Mouse (Mus musculus) lung, embryonic 15.5 days (tissue): Measurements from ENCODE around the gene Ptges2. TPM values are rescaled to one million over a fixed set of nuclear protein-coding genes. Genes with fewer than 3 reads are reported as not detected.
"Not testable (repeated sequence)": the region's sequence is repeated elsewhere in the genome, so short reads cannot be mapped to it uniquely, and the experiment has no call there.

Experiments
- ATAC-seq: fragments of 200-750 bp; cut with Nextera tagmentation; 2 replicates; pipeline ENCODE4 v1.8.0; 2017; ENCODE audit warnings: moderate number of reproducible peaks, borderline replicate concordance; ENCODE audit not compliant: low FRiP score, low TSS enrichment; ENCODE audit errors: extremely low read depth
- H3K27ac ChIP-seq: fragments of 300-500 bp; sonication (generic); 2 replicates; pipeline ENCODE4 v1.5.1; 2015; ENCODE audit warnings: moderate library complexity, mild to moderate bottlenecking, inconsistent platforms
- H3K27me3 ChIP-seq: fragments of 300-500 bp; sonication (generic); 2 replicates; pipeline ENCODE4 v1.6.1; 2015; ENCODE audit warnings: inconsistent platforms
- H3K36me3 ChIP-seq: fragments of 300-500 bp; sonication (generic); 2 replicates; pipeline ENCODE4 v1.6.1; 2015; ENCODE audit warnings: inconsistent platforms
- H3K4me1 ChIP-seq: fragments of 300-500 bp; sonication (generic); 2 replicates; pipeline ENCODE4 v1.6.1; 2015; ENCODE audit warnings: inconsistent platforms
- H3K4me2 ChIP-seq: fragments of 300-500 bp; sonication (generic); 2 replicates; pipeline ENCODE4 v1.6.1; 2015; ENCODE audit warnings: inconsistent platforms, mild to moderate bottlenecking, moderate library complexity
- H3K4me3 ChIP-seq: fragments of 300-500 bp; sonication (generic); 2 replicates; pipeline ENCODE4 v1.5.1; 2015; ENCODE audit warnings: mild to moderate bottlenecking, inconsistent platforms
- H3K9ac ChIP-seq: fragments of 300-500 bp; sonication (generic); 2 replicates; pipeline ENCODE4 v1.6.1; 2015; ENCODE audit warnings: inconsistent platforms
- H3K9me3 ChIP-seq: fragments of 300-500 bp; sonication (generic); 2 replicates; pipeline ENCODE4 v1.6.1; 2016; ENCODE audit warnings: inconsistent platforms
- WGBS: fragments of 180-500 bp; shearing (Covaris S2); methylation state at CpG from one replicate; pipeline ENCODE4 v1.1.7; 2015; 5-methylcytosine and 5-hydroxymethylcytosine counted together
- polyA plus RNA-seq: library from polyadenylated mRNA; unstranded; fragments of >200 nt; fragmentation: Nextera tagmentation; extraction: Ambion mirVana; gene quantifications from 2 replicates; pipeline ENCODE4 v1.2.1, GENCODE M21; 2015

The Ptges2 gene
- polyA plus RNA-seq, 1 experiment from 2014 or later = 25.4 TPM

- WGBS = 54% methylated on average over 3 of the region's 3 CpGs
Measured at GRCm38 (mm10) chr2:32357710-32358109, 38.0 kb upstream of the Ptges2 start.

DNA sequence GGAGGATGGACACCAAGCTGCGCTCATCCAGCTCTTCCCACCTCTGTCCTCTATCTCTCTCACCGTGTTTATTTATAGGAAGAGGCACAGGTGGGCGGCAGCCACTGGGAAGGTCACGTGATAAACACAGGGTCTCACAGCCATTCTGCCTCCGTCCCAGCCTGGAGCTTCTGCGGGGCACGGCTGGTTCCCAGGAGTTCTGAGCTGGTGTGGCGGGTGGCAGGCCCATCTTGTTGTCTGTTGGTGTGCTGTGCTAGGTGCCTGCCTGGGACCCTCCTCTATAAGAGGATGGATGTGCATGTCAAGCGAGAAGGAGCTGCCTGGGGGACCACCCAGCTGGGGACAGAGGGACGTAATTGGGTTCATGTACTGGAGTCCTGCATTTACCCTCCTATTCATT is 37.3 kb upstream of the Ptges2 start:
- WGBS = 49% methylated on average over 10 of the region's 10 CpGs
- ATAC-seq = no peak
- no peaks in the 10 kb centered on the region for H3K9me3 ChIP-seq
- no peak overlapping the region for H3K27ac ChIP-seq
- H3K36me3 ChIP-seq = no peaks in the 10 kb centered on the region
- no peak overlapping the region for H3K4me2 ChIP-seq
- no peak overlapping the region for H3K4me3 ChIP-seq
- H3K4me1 ChIP-seq = peaks cover 17% of the 10 kb centered on the region
- peaks cover 8% of the 10 kb centered on the region for H3K27me3 ChIP-seq
- no peak overlapping the region for H3K9ac ChIP-seq

More at GRCm38 (mm10) chr2:32357710-32358109, 38.0 kb upstream of the Ptges2 start:
- no peak overlapping the region for H3K9ac ChIP-seq
- peaks cover 23% of the 10 kb centered on the region for H3K4me1 ChIP-seq
- ATAC-seq = no peak
- H3K4me3 ChIP-seq = no peak overlapping the region
- H3K27me3 ChIP-seq = peaks cover 8% of the 10 kb centered on the region
- no peak overlapping the region for H3K27ac ChIP-seq
- H3K9me3 ChIP-seq = no peaks in the 10 kb centered on the region
- H3K36me3 ChIP-seq = no peaks in the 10 kb centered on the region
- H3K4me2 ChIP-seq = no peak overlapping the region

- H3K9ac ChIP-seq = peak overlapping the region; percentile 35; the same call in 1 of the 2 replicates
- H3K36me3 ChIP-seq = peaks cover 5% of the 10 kb centered on the region; the same call in 1 of the 2 replicates
- WGBS = 3% methylated on average over 14 of the region's 14 CpGs
- H3K27ac ChIP-seq = no peak overlapping the region
- H3K4me1 ChIP-seq = peaks cover 24% of the 10 kb centered on the region
- H3K27me3 ChIP-seq = peaks cover 8% of the 10 kb centered on the region
- H3K4me3 ChIP-seq = peak overlapping the region; percentile 41
- ATAC-seq = no peak
- H3K4me2 ChIP-seq = peak overlapping the region; percentile 85
- no peaks in the 10 kb centered on the region for H3K9me3 ChIP-seq
Measured at GRCm38 (mm10) chr2:32360741-32361140, 35.0 kb upstream of the Ptges2 start.

DNA sequence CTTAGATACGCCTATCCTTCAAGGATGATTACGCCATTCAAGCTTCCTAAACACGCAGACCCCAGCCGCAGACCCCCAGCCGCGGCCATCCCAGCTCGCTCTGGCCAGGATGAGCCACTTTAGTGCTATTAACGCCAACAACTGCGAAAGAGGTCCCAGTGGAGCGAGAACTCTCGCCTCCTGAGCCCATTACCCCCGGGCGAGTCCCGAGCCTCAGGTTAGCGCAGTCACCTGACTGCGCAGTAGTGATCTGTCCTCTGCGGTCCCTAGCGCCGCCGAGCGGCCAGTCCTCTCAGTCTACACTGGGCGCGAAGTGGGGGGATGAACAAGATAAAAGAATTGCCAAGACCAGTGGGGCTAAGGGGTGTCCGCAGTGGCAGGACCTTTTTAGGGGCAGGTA is 34.3 kb upstream of the Ptges2 start:
- WGBS = 3% methylated on average over 24 of the region's 24 CpGs
- peaks cover 8% of the 10 kb centered on the region for H3K27me3 ChIP-seq

DNA sequence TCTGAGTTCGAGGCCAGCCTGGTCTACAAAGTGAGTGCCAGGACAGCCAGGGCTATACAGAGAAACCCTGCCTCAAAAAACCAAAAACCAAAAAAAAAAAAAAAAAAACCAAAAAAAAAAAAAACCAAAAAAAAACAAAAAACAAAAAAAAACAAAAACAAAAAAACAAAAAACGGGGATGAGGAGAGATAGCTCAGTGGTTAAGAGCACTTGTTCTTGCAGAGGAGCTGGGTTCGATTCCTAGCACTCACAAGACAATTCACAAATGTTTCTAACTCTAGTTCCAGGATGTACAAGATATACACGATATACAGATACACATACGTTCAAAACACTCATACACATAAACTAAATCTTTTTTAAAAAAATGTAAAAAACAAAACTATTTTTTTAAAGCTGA is 33.4 kb upstream of the Ptges2 start:
- Histone ChIP-seq H3K9ac (peak overlapping the region; percentile 69), H3K4me2 (peak overlapping the region; percentile 92), H3K4me3 (peak overlapping the region; percentile 62), H3K4me1 (peaks cover 24% of the 10 kb centered on the region), H3K36me3 (peaks cover 14% of the 10 kb centered on the region), H3K27ac (peak overlapping the region; percentile 89)
- ATAC-seq, H3K9me3 ChIP-seq, H3K27me3 ChIP-seq: not testable (repeated sequence)
- 27% methylated on average over 5 of the region's 5 CpGs for WGBS

More for the DNA sequence above, 34.3 kb upstream of the Ptges2 start:
- Histone ChIP-seq H3K27ac (no peak overlapping the region), H3K9ac (peak overlapping the region; percentile 35), H3K4me1 (peaks cover 24% of the 10 kb centered on the region), H3K36me3 (peaks cover 10% of the 10 kb centered on the region; the same call in 1 of the 2 replicates), H3K4me3 (peak overlapping the region; percentile 41), H3K9me3 (no peaks in the 10 kb centered on the region), H3K4me2 (peak overlapping the region; percentile 85)
- ATAC-seq = no peak

DNA sequence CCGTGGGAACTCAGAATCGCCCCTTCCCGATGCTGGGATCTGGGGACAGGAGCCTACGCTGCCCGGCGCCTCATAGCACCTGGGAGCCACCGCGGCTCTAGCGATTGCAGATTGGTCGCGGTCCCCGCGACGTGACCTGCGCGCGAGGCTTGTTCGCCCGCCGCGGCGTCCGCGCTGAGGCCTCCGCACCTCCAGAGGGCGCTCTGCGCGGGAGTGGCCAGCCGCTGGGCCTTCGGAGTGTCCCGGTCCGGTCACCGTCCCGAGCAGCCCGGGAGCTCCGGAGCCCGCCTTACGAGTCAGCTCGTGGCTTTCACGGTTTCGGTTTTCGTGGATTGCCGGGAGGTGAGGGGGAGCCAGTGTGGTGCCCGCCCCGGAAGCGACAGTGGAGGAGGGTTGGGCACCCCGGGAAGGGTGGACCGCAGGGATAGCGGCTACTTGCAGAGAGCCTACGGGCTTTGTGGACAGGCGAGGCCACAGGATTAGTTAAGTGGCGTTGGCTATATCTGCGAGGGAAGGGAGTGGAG is 32.8 kb upstream of the Ptges2 start:
- Histone ChIP-seq H3K36me3 (peaks cover 19% of the 10 kb centered on the region), H3K4me1 (peaks cover 24% of the 10 kb centered on the region), H3K4me2 (peak overlapping the region; percentile 92), H3K27me3 (peaks cover 8% of the 10 kb centered on the region), H3K9ac (peak overlapping the region; percentile 69), H3K4me3 (peak overlapping the region; percentile 62), H3K27ac (peak overlapping the region; percentile 89), H3K9me3 (no peaks in the 10 kb centered on the region)
- WGBS = 0% methylated on average over 53 of the region's 53 CpGs
- ATAC-seq = peak; percentile 74

GRCm38 (mm10) chr2:32363376-32364106 is 32.2 kb upstream of the Ptges2 start:
- H3K4me3 ChIP-seq = peak overlapping the region; percentile 62
- 6% methylated on average over 19 of the region's 19 CpGs for WGBS
- H3K4me2 ChIP-seq = peak overlapping the region; percentile 92
- H3K27me3 ChIP-seq = peaks cover 8% of the 10 kb centered on the region
- ATAC-seq = peak; percentile 52
- peaks cover 24% of the 10 kb centered on the region for H3K4me1 ChIP-seq
- no peaks in the 10 kb centered on the region for H3K9me3 ChIP-seq
- H3K9ac ChIP-seq = peak overlapping the region; percentile 69
- peak overlapping the region; percentile 89 for H3K27ac ChIP-seq
- peaks cover 26% of the 10 kb centered on the region for H3K36me3 ChIP-seq

DNA sequence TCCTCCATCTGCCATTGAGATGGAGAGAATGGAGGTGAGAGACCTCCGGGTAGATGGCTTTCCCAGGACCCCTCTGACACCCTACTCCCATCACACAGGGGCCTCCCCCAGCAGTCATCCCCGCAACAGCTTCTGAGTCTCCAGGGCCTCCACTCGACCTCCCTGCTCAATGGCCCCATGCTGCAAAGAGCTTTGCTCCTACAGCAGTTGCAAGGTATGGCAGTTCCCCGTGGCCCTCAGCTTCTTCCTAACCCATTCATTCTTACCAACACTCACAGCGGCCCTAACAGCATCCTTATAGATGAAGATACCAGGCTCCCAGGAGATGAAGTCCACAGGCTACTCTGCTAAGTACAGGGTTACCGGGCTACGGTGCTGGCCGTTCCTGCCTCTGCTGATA is 31.6 kb upstream of the Ptges2 start:
- WGBS = 80% methylated on average over 8 of the region's 8 CpGs
- Histone ChIP-seq H3K27ac (peak overlapping the region; percentile 89; the same call in 1 of the 2 replicates), H3K9ac (peak overlapping the region; percentile 69; the same call in 1 of the 2 replicates), H3K4me3 (peak overlapping the region; percentile 62), H3K36me3 (peaks cover 29% of the 10 kb centered on the region), H3K4me1 (peaks cover 24% of the 10 kb centered on the region), H3K9me3 (no peaks in the 10 kb centered on the region), H3K27me3 (peaks cover 8% of the 10 kb centered on the region), H3K4me2 (peak overlapping the region; percentile 92)
- ATAC-seq = no peak

DNA sequence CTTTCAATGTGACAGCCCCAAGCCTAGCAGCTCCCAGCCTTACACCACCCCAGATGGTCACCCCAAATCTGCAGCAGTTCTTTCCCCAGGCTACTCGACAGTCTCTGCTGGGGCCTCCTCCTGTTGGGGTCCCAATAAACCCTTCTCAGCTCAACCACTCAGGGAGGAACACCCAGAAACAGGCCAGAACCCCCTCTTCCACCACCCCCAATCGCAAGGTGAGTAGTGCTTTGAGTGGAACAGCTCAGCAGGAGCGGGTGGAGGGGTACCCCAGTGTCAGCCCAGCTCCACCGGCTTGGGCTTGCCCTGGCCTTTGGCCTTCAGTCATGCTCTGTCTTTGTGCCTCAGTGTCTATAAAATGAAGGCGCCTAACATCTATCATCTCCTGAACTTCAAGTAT is 28.4 kb upstream of the Ptges2 start:
- no peak overlapping the region for H3K4me2 ChIP-seq
- no peak overlapping the region for H3K4me3 ChIP-seq
- H3K36me3 ChIP-seq = peaks cover 60% of the 10 kb centered on the region
- ATAC-seq = no peak
- peaks cover 9% of the 10 kb centered on the region for H3K4me1 ChIP-seq
- no peaks in the 10 kb centered on the region for H3K27me3 ChIP-seq
- no peaks in the 10 kb centered on the region for H3K9me3 ChIP-seq
- no peak overlapping the region for H3K9ac ChIP-seq
- 87% methylated on average over 5 of the region's 5 CpGs for WGBS
- H3K27ac ChIP-seq = no peak overlapping the region

DNA sequence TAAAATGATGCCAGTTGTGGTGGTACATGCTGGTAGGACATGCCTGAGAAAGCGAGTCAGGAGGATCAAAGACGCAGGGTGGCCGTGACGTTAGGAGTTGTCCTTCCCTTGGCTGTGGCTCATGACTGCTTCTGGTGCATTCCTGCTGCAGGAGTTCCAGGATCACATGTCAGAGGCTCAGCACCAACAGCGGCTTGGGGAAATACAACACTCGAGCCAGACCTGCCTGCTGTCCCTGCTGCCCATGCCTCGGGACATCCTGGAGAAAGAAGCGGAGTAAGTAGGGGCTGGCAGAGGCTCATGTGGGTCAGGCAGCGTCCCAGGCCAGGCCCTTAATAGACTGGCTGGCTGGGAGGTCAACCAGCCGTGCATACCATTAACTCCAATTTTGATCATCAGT is 21.5 kb upstream of the Ptges2 start:
- no peak overlapping the region for H3K27ac ChIP-seq
- H3K36me3 ChIP-seq = peaks cover 88% of the 10 kb centered on the region
- 88% methylated on average over 10 of the region's 10 CpGs for WGBS

GRCm38 (mm10) chr2:32375317-32375940 is 20.3 kb upstream of the Ptges2 start:
- no peak for ATAC-seq
- H3K9me3 ChIP-seq = no peaks in the 10 kb centered on the region
- H3K4me2 ChIP-seq = no peak overlapping the region
- no peak overlapping the region for H3K27ac ChIP-seq
- H3K36me3 ChIP-seq = peaks cover 78% of the 10 kb centered on the region
- H3K27me3 ChIP-seq = 0 out of 2 replicates have a peak, but pooled peaks cover 4% of the 10 kb centered on the region
- no peak overlapping the region for H3K9ac ChIP-seq
- H3K4me3 ChIP-seq = no peak overlapping the region
- WGBS = 85% methylated on average over 13 of the region's 13 CpGs
- H3K4me1 ChIP-seq = no peaks in the 10 kb centered on the region

More for the DNA sequence above, 21.5 kb upstream of the Ptges2 start:
- H3K4me2 ChIP-seq = no peak overlapping the region
- ATAC-seq = no peak
- no peaks in the 10 kb centered on the region for H3K9me3 ChIP-seq
- H3K27me3 ChIP-seq = no peaks in the 10 kb centered on the region
- no peak overlapping the region for H3K9ac ChIP-seq
- H3K4me3 ChIP-seq = no peak overlapping the region
- no peaks in the 10 kb centered on the region for H3K4me1 ChIP-seq

GRCm38 (mm10) chr2:32376963-32377362 is 18.7 kb upstream of the Ptges2 start:
- 0 out of 2 replicates have a peak, but pooled peaks cover 7% of the 10 kb centered on the region for H3K27me3 ChIP-seq
- 89% methylated on average over 10 of the region's 10 CpGs for WGBS
- peaks cover 63% of the 10 kb centered on the region for H3K36me3 ChIP-seq
- no peak overlapping the region for H3K27ac ChIP-seq
- no peak overlapping the region for H3K4me3 ChIP-seq
- no peak overlapping the region for H3K9ac ChIP-seq
- peaks cover 6% of the 10 kb centered on the region; the same call in 1 of the 2 replicates for H3K4me1 ChIP-seq
- no peak overlapping the region for H3K4me2 ChIP-seq
- no peaks in the 10 kb centered on the region for H3K9me3 ChIP-seq
- no peak for ATAC-seq
